Mouse (Mus musculus): ENCODE measurements around the gene Map3k15. TPM values are rescaled to one million over a fixed set of nuclear protein-coding genes. Genes with fewer than 3 reads are reported as not detected.

The Map3k15 gene
- polyA plus RNA-seq, 1 experiment = 1.5 TPM

- Histone ChIP-seq H3K4me3 (ENCODE audit: control insufficient read depth, insufficient read depth, low read length) (no peak overlapping the region), H3K27me3 (ENCODE audit: control insufficient read depth, insufficient read depth, low read length) (no peaks in the 10 kb centered on the region), H3K27ac (ENCODE audit: control insufficient read depth, insufficient read depth, low read length) (no peak overlapping the region), H3K36me3 (ENCODE audit: control insufficient read depth, insufficient read depth, low read length) (peaks cover 8% of the 10 kb centered on the region; the same call in 1 of the 2 replicates), H3K4me1 (replicated peaks; ENCODE audit: control insufficient read depth, insufficient read depth, low read length) (no peaks in the 10 kb centered on the region)
- TF ChIP-seq CTCF (IDR thresholded peaks at IDR 0.05; ENCODE audit: borderline replicate concordance, control insufficient read depth, extremely low read depth, insufficient read depth, low read length, poor library complexity) = no peak
- TF ChIP-seq POLR2A (IDR thresholded peaks at IDR 0.05; ENCODE audit: control insufficient read depth, extremely low read depth, insufficient read depth, low read length, poor library complexity) = no peak
- WGBS = 90% methylated on average over 3 of the region's 3 CpGs
- DNase-seq = no peak
Measured at GRCm38 (mm10) chrX:159976243-159976642, 12.0 kb upstream of the Map3k15 start.

GRCm38 (mm10) chrX:159995808-159996207, 7.6 kb downstream of the Map3k15 start:
- no peaks in the 10 kb centered on the region for H3K4me1 ChIP-seq (replicated peaks; ENCODE audit: control insufficient read depth, insufficient read depth, low read length)
- no peaks in the 10 kb centered on the region for H3K36me3 ChIP-seq (ENCODE audit: control insufficient read depth, insufficient read depth, low read length)
- DNase-seq = no peak
- H3K27me3 ChIP-seq (ENCODE audit: control insufficient read depth, insufficient read depth, low read length) = no peaks in the 10 kb centered on the region
- TF ChIP-seq POLR2A (IDR thresholded peaks at IDR 0.05; ENCODE audit: control insufficient read depth, extremely low read depth, insufficient read depth, low read length, poor library complexity) (no peak), CTCF (IDR thresholded peaks at IDR 0.05; ENCODE audit: borderline replicate concordance, control insufficient read depth, extremely low read depth, insufficient read depth, low read length, poor library complexity) (no peak)
- no peak overlapping the region for H3K4me3 ChIP-seq (ENCODE audit: control insufficient read depth, insufficient read depth, low read length)
- 87% methylated on average over 6 of the region's 6 CpGs for WGBS
- H3K27ac ChIP-seq (ENCODE audit: control insufficient read depth, insufficient read depth, low read length) = no peak overlapping the region

- no peak overlapping the region for H3K4me3 ChIP-seq (ENCODE audit: control insufficient read depth, insufficient read depth, low read length)
- H3K27ac ChIP-seq (ENCODE audit: control insufficient read depth, insufficient read depth, low read length) = no peak overlapping the region
- no peak for TF ChIP-seq POLR2A (IDR thresholded peaks at IDR 0.05; ENCODE audit: control insufficient read depth, extremely low read depth, insufficient read depth, low read length, poor library complexity)
- TF ChIP-seq CTCF (IDR thresholded peaks at IDR 0.05; ENCODE audit: borderline replicate concordance, control insufficient read depth, extremely low read depth, insufficient read depth, low read length, poor library complexity) = no peak
- no peak for DNase-seq
- no peaks in the 10 kb centered on the region for H3K4me1 ChIP-seq (replicated peaks; ENCODE audit: control insufficient read depth, insufficient read depth, low read length)
- H3K27me3 ChIP-seq (ENCODE audit: control insufficient read depth, insufficient read depth, low read length) = no peaks in the 10 kb centered on the region
- H3K36me3 ChIP-seq (ENCODE audit: control insufficient read depth, insufficient read depth, low read length) = no peaks in the 10 kb centered on the region
- WGBS = 100% methylated on average over 1 of the region's 1 CpGs
Measured at GRCm38 (mm10) chrX:160053306-160053705, 65.1 kb downstream of the Map3k15 start.

- H3K27me3 ChIP-seq (ENCODE audit: control insufficient read depth, insufficient read depth, low read length) = no peaks in the 10 kb centered on the region
- WGBS = 92% methylated on average over 5 of the region's 5 CpGs
- H3K4me1 ChIP-seq (replicated peaks; ENCODE audit: control insufficient read depth, insufficient read depth, low read length) = no peaks in the 10 kb centered on the region
- TF ChIP-seq CTCF (IDR thresholded peaks at IDR 0.05; ENCODE audit: borderline replicate concordance, control insufficient read depth, extremely low read depth, insufficient read depth, low read length, poor library complexity) (no peak), POLR2A (IDR thresholded peaks at IDR 0.05; ENCODE audit: control insufficient read depth, extremely low read depth, insufficient read depth, low read length, poor library complexity) (no peak)
- H3K27ac ChIP-seq (ENCODE audit: control insufficient read depth, insufficient read depth, low read length) = no peak overlapping the region
- no peaks in the 10 kb centered on the region for H3K36me3 ChIP-seq (ENCODE audit: control insufficient read depth, insufficient read depth, low read length)
- no peak overlapping the region for H3K4me3 ChIP-seq (ENCODE audit: control insufficient read depth, insufficient read depth, low read length)
- no peak for DNase-seq
Measured at GRCm38 (mm10) chrX:160054643-160055042, 66.4 kb downstream of the Map3k15 start.

GRCm38 (mm10) chrX:160091973-160092372, 103.7 kb downstream of the Map3k15 start:
- H3K27ac ChIP-seq (ENCODE audit: control insufficient read depth, insufficient read depth, low read length) = no peak overlapping the region
- H3K27me3 ChIP-seq (ENCODE audit: control insufficient read depth, insufficient read depth, low read length) = no peaks in the 10 kb centered on the region
- no peaks in the 10 kb centered on the region for H3K36me3 ChIP-seq (ENCODE audit: control insufficient read depth, insufficient read depth, low read length)
- no peak for DNase-seq
- no peak overlapping the region for H3K4me3 ChIP-seq (ENCODE audit: control insufficient read depth, insufficient read depth, low read length)
- 79% methylated on average over 1 of the region's 1 CpGs for WGBS
- no peaks in the 10 kb centered on the region for H3K4me1 ChIP-seq (replicated peaks; ENCODE audit: control insufficient read depth, insufficient read depth, low read length)
- TF ChIP-seq POLR2A (IDR thresholded peaks at IDR 0.05; ENCODE audit: control insufficient read depth, extremely low read depth, insufficient read depth, low read length, poor library complexity) (no peak), CTCF (IDR thresholded peaks at IDR 0.05; ENCODE audit: borderline replicate concordance, control insufficient read depth, extremely low read depth, insufficient read depth, low read length, poor library complexity) (no peak)

GRCm38 (mm10) chrX:160107817-160108216, 119.6 kb downstream of the Map3k15 start:
- no peak for TF ChIP-seq POLR2A (IDR thresholded peaks at IDR 0.05; ENCODE audit: control insufficient read depth, extremely low read depth, insufficient read depth, low read length, poor library complexity)
- TF ChIP-seq CTCF (IDR thresholded peaks at IDR 0.05; ENCODE audit: borderline replicate concordance, control insufficient read depth, extremely low read depth, insufficient read depth, low read length, poor library complexity) = no peak
- no peaks in the 10 kb centered on the region for H3K4me1 ChIP-seq (replicated peaks; ENCODE audit: control insufficient read depth, insufficient read depth, low read length)
- no peak for DNase-seq
- WGBS = 70% methylated on average over 4 of the region's 4 CpGs
- H3K27me3 ChIP-seq (ENCODE audit: control insufficient read depth, insufficient read depth, low read length) = no peaks in the 10 kb centered on the region
- H3K27ac ChIP-seq (ENCODE audit: control insufficient read depth, insufficient read depth, low read length) = no peak overlapping the region
- no peak overlapping the region for H3K4me3 ChIP-seq (ENCODE audit: control insufficient read depth, insufficient read depth, low read length)
- no peaks in the 10 kb centered on the region for H3K36me3 ChIP-seq (ENCODE audit: control insufficient read depth, insufficient read depth, low read length)

GRCm38 (mm10) chrX:160113777-160114176, 125.5 kb downstream of the Map3k15 start:
- no peak for TF ChIP-seq POLR2A (IDR thresholded peaks at IDR 0.05; ENCODE audit: control insufficient read depth, extremely low read depth, insufficient read depth, low read length, poor library complexity)
- TF ChIP-seq CTCF (IDR thresholded peaks at IDR 0.05; ENCODE audit: borderline replicate concordance, control insufficient read depth, extremely low read depth, insufficient read depth, low read length, poor library complexity) = no peak
- H3K27me3 ChIP-seq (ENCODE audit: control insufficient read depth, insufficient read depth, low read length) = no peaks in the 10 kb centered on the region
- no peaks in the 10 kb centered on the region; the same call in 1 of the 2 replicates for H3K36me3 ChIP-seq (ENCODE audit: control insufficient read depth, insufficient read depth, low read length)
- 95% methylated on average over 1 of the region's 1 CpGs for WGBS
- no peak overlapping the region for H3K27ac ChIP-seq (ENCODE audit: control insufficient read depth, insufficient read depth, low read length)
- no peaks in the 10 kb centered on the region for H3K4me1 ChIP-seq (replicated peaks; ENCODE audit: control insufficient read depth, insufficient read depth, low read length)
- H3K4me3 ChIP-seq (ENCODE audit: control insufficient read depth, insufficient read depth, low read length) = no peak overlapping the region
- no peak for DNase-seq
